15 mouse cellular contexts compared by ENCODE assay signal in the genomic region with DNA sequence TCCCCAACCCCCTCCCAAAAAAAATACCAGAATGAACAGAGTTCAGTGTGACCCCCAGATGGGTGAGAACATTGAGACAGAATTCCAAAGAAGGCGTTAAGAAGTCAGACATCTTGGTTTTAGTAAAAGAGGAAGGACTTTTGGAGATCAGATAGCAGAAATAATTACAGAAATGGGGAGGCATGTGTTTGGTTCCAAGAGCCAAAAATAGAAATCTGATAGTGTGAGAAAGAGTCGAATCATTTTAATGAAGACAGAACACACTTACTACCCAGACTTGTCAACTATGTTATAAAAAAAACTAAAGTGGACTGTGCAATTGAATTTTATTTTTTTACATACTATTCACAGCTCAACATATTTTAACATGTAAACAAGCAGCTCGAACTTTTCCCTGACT.
DNase-seq lines count a peak whose midpoint lies in the region; ATAC-seq and TF ChIP-seq lines count a peak whose summit lies in the region.
"Had no signal": no experiment of that assay in that cellular context is flagged by ENCODE, and none has a peak within 500 bp of the region (broad histone marks: within the 10 kb centered on the region; RNA-seq: fewer than 3 reads in every experiment).

No protein-coding gene starts in this region.

- 52% methylated on average over 3 of the region's 3 CpGs for WGBS in forebrain, embryonic 16.5 days
- WGBS in forebrain, embryonic 12.5 days: 82% methylated on average over 3 of the region's 3 CpGs
- 50% methylated on average over 3 of the region's 3 CpGs for WGBS in kidney, adult 2 months
- 51% methylated on average over 3 of the region's 3 CpGs for WGBS in lung, embryonic 14.5 days
- WGBS in intestine, embryonic 15.5 days: 63% methylated on average over 3 of the region's 3 CpGs

- TF ChIP-seq CTCF in kidney, adult 2 months (conservative IDR thresholded peaks at IDR 0.05; ENCODE audit: insufficient read depth, insufficient read length, low read depth, low read length): no peak
- TF ChIP-seq CTCF in lung, embryonic 14.5 days (IDR thresholded peaks at IDR 0.05; ENCODE audit: low read depth): no peak

- no peak overlapping the region for H3K4me3 ChIP-seq in forebrain, embryonic 16.5 days (replicated peaks; ENCODE audit: low read length)
- no peak overlapping the region for H3K4me3 ChIP-seq in forebrain, embryonic 12.5 days (replicated peaks)
- no peak overlapping the region for H3K4me3 ChIP-seq in kidney, adult 2 months (ENCODE audit: insufficient read depth, low read depth, low read length)
- H3K4me3 ChIP-seq in lung, embryonic 14.5 days (ENCODE audit: low read depth, low read length): no peak overlapping the region
- no peak overlapping the region for H3K4me3 ChIP-seq in intestine, embryonic 15.5 days (replicated peaks)
- H3K4me3 ChIP-seq: limb, embryonic 12.5 days; neural tube, embryonic 15.5 days had no signal

- peaks cover 14% of the 10 kb centered on the region for H3K4me1 ChIP-seq in forebrain, embryonic 16.5 days (replicated peaks; ENCODE audit: control insufficient read depth, insufficient read depth, low read length)
- no peaks in the 10 kb centered on the region for H3K4me1 ChIP-seq in forebrain, embryonic 12.5 days
- H3K4me1 ChIP-seq in kidney, adult 2 months (ENCODE audit: control insufficient read depth, insufficient read depth, low read length): no peaks in the 10 kb centered on the region; the same call in 1 of the 2 replicates
- H3K4me1 ChIP-seq in lung, embryonic 14.5 days (ENCODE audit: insufficient read depth): peaks cover 5% of the 10 kb centered on the region; the same call in 1 of the 2 replicates
- no peaks in the 10 kb centered on the region for H3K4me1 ChIP-seq in intestine, embryonic 15.5 days (replicated peaks)
- H3K4me1 ChIP-seq: neural tube, embryonic 15.5 days had no signal

- peak; percentile 43 for ATAC-seq in forebrain, embryonic 16.5 days
- ATAC-seq in forebrain, embryonic 12.5 days (ENCODE audit: low FRiP score): no peak
- no peak for ATAC-seq in lung, embryonic 14.5 days (ENCODE audit: insufficient read depth)
- no peak for ATAC-seq in intestine, embryonic 15.5 days
- ATAC-seq: midbrain, embryonic 16.5 days had no signal

- DNase-seq in kidney, adult 2 months: no peak
- no peak for DNase-seq in kidney, adult 18-20 months
- peak; percentile 5 for DNase-seq in lung, embryonic 14.5 days
- no peak for DNase-seq in lung, postnatal 25 days (ENCODE audit: low spot score)
- no peak for DNase-seq in frontal cortex, postnatal 36 days (ENCODE audit: low spot score in 2 of 2)
- DNase-seq: right cerebral cortex, postnatal 14 days; spleen, adult 18-20 months; thymus, postnatal 36 days had no signal

- H3K9ac ChIP-seq in forebrain, embryonic 16.5 days (replicated peaks; ENCODE audit: low read depth, low read length): no peak overlapping the region
- H3K9ac ChIP-seq in forebrain, embryonic 12.5 days: no peak overlapping the region
- no peak overlapping the region for H3K9ac ChIP-seq in lung, embryonic 14.5 days
- no peak overlapping the region for H3K9ac ChIP-seq in intestine, embryonic 15.5 days
- H3K9ac ChIP-seq: limb, embryonic 12.5 days; liver, embryonic 14.5 days; neural tube, embryonic 15.5 days had no signal

- TF ChIP-seq POLR2A in kidney, adult 2 months (IDR thresholded peaks at IDR 0.05; ENCODE audit: low read depth, low read length): no peak

- peak overlapping the region; percentile 41; the same call in 1 of the 2 replicates for H3K27ac ChIP-seq in forebrain, embryonic 16.5 days (ENCODE audit: low read length)
- H3K27ac ChIP-seq in forebrain, embryonic 12.5 days: no peak overlapping the region
- peak overlapping the region; percentile 59; the same call in 1 of the 2 replicates for H3K27ac ChIP-seq in kidney, adult 2 months (ENCODE audit: insufficient read depth, low read depth, low read length)
- peak overlapping the region; percentile 58; the same call in 1 of the 2 replicates for H3K27ac ChIP-seq in lung, embryonic 14.5 days (ENCODE audit: low read depth)
- H3K27ac ChIP-seq in intestine, embryonic 15.5 days: peak overlapping the region; percentile 32; the same call in 1 of the 2 replicates
- H3K27ac ChIP-seq: limb, embryonic 12.5 days; liver, embryonic 14.5 days; neural tube, embryonic 15.5 days had no signal

- no peak overlapping the region for H3K4me2 ChIP-seq in forebrain, embryonic 16.5 days (ENCODE audit: low read length)
- H3K4me2 ChIP-seq in forebrain, embryonic 12.5 days: no peak overlapping the region
- H3K4me2 ChIP-seq in lung, embryonic 14.5 days: no peak overlapping the region
- no peak overlapping the region for H3K4me2 ChIP-seq in intestine, embryonic 15.5 days (replicated peaks)
- H3K4me2 ChIP-seq: limb, embryonic 12.5 days; neural tube, embryonic 15.5 days had no signal

- no peaks in the 10 kb centered on the region for H3K36me3 ChIP-seq in forebrain, embryonic 16.5 days (ENCODE audit: control insufficient read depth, insufficient read depth)
- no peaks in the 10 kb centered on the region for H3K36me3 ChIP-seq in forebrain, embryonic 12.5 days (replicated peaks)
- no peaks in the 10 kb centered on the region for H3K36me3 ChIP-seq in kidney, adult 2 months (ENCODE audit: control insufficient read depth, insufficient read depth, low read length)
- no peaks in the 10 kb centered on the region for H3K36me3 ChIP-seq in lung, embryonic 14.5 days (ENCODE audit: insufficient read depth)
- no peaks in the 10 kb centered on the region for H3K36me3 ChIP-seq in intestine, embryonic 15.5 days
- H3K36me3 ChIP-seq: limb, embryonic 12.5 days; neural tube, embryonic 15.5 days had no signal

- no peaks in the 10 kb centered on the region for H3K27me3 ChIP-seq in forebrain, embryonic 16.5 days (replicated peaks; ENCODE audit: control insufficient read depth, insufficient read depth, low read length)
- no peaks in the 10 kb centered on the region for H3K27me3 ChIP-seq in forebrain, embryonic 12.5 days
- H3K27me3 ChIP-seq in kidney, adult 2 months (replicated peaks; ENCODE audit: control insufficient read depth, insufficient read depth, low read length): no peaks in the 10 kb centered on the region; the same call in 1 of the 2 replicates
- no peaks in the 10 kb centered on the region for H3K27me3 ChIP-seq in lung, embryonic 14.5 days (ENCODE audit: insufficient read depth, low read length)
- H3K27me3 ChIP-seq in intestine, embryonic 15.5 days (replicated peaks): no peaks in the 10 kb centered on the region
- H3K27me3 ChIP-seq: limb, embryonic 12.5 days; neural tube, embryonic 15.5 days had no signal

- no peaks in the 10 kb centered on the region for H3K9me3 ChIP-seq in forebrain, embryonic 16.5 days (ENCODE audit: control insufficient read depth, low read length)
- H3K9me3 ChIP-seq in forebrain, embryonic 12.5 days: no peaks in the 10 kb centered on the region
- H3K9me3 ChIP-seq in lung, embryonic 14.5 days (ENCODE audit: low read depth, low read length): no peaks in the 10 kb centered on the region
- H3K9me3 ChIP-seq in intestine, embryonic 15.5 days: no peaks in the 10 kb centered on the region
- H3K9me3 ChIP-seq: limb, embryonic 12.5 days; neural tube, embryonic 15.5 days had no signal
